Mouse (Mus musculus): ENCODE measurements around the gene Morc4.

DNA sequence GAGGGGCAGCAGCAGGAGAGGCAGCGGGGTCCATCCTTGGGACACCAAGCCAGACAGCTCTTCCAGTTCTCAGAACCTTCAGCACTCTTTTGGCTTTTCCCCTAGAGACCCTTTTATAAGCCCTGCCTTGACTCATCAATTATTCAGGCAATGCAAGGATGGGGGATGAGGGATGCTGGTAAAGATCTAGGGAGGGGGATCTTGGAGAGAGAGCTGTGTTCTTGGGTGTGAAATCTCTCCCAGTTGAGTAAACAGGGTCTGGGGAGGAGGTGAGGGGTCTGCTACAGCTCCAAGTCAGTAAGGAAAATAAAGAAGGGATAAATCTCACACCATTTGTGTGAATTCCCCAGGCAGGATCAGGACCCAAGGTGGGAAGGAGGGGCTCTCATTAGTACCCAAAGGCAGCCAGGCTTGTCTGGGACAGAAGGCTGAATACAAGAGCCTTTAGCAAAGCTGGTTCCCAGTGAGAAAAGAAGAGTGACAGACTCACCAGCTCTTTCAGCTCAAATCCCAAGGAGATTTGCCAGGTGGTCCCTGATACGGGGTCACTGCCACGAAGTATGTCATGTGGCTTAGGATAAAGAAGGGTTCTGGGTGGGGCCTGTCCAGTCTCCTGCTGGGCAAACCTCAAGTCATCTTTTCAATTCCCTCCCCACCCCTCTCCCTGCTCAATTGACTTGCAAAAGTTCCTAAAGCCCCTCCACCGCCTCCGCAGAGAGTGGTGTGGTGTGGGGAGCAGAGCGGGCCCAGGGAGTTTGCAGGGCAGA, 89.0 kb downstream of the Morc4 start, which contains the start of gene Ripply1:
- no peak for TF ChIP-seq CTCF (IDR thresholded peaks at IDR 0.05; ENCODE audit: low read depth, low read length)
- TF ChIP-seq POLR2A (IDR thresholded peaks at IDR 0.05; ENCODE audit: extremely low read depth, insufficient read depth, low read length), result no peak

Data from liver, adult 2 months (tissue).